Mouse (Mus musculus) A20 (cell line): ENCODE measurements around the gene Irgq.
"Not testable (repeated sequence)": the region's sequence is repeated elsewhere in the genome, so short reads cannot be mapped to it uniquely, and the experiment has no call there.

Source experiments
- DNase-seq: peaks from one replicate; pipeline ENCODE4 v3.0.0-alpha.2; 2011; ENCODE audit warnings: low read depth, low spot score

Irgq gene

GRCm38 (mm10) chr7:24516319-24516718, 14.2 kb upstream of the Irgq start:
- peak; percentile 70 for DNase-seq

DNA sequence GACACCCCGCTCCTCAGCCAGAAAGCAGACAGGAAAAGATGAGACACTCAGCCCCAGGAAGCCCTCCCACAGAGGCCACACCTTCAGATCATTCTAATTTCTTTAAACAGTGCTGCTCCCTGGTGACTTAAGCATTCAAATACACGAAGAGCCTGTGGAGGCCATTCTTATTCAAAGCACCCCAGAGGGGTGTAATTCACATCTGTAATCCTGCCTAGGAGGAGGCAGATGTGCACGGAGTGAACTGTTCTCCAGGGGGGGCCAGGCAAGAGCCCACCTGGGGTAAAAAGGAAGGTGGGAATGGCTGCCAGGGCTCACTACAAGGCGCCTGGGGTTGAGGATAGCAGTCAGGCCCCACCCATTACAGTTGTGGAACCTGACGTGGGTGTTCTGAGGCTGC, 13.4 kb upstream of the Irgq start:
- DNase-seq = no peak

DNA sequence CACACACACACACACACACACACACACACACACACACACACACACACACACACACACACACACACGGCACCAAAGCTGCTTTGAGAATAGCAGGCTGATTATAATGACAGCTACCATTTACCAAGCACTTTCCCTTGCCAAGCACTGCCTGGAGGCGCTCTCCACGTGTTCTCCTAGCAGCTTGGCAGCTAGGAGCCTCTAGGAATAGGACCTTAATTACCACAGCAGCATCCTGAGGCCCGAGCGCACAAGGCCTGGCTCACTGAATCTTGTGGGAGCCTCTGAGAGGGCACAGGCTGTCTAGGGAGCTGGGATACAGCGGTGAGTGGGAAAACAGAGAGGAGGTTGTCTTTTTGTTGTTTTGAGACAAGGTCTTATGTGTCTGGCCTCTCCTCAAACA, 12.8 kb upstream of the Irgq start:
- DNase-seq = no peak

DNA sequence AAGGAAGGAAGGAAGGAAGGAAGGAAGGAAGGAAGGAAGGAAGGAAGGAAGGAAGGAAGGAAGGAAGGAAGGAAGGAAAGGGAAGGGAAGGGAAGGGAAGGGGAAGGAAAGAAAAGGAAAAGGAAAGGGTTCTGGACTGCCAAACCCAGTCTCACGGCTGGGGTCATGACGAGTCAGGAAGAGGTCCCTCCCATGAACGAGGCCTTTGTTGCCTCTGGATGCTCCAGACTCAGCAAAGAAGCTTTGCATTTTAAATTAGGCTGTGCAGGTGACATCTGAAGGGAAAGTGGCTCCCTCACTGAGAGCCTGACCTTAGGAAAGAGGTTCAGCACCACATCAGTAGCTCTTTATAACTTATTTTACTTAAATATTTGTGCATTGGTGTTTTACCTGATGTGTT, 11.4 kb upstream of the Irgq start:
- DNase-seq = no peak

DNA sequence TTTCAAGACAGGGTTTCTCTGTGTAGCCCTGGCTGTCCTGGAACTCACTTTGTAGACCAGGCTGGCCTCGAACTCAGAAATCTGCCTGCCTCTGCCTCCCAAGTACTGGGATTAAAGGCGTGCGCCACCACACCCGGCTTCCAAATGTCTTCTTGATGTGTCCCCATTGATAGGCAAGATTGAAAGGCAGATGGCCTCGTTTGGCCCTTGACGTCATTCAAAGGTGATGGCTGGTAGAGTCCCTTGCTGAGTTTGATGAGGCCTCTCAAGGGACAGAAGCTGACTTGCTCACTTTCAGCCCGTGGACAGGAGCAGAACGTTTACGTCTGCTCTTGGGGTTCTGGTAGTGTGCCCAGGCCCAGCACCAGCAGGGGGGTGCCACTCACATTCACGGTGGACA, 10.4 kb upstream of the Irgq start:
- DNase-seq = not testable (repeated sequence)

- DNase-seq = no peak
Observed at GRCm38 (mm10) chr7:24522805-24523204, 7.7 kb upstream of the Irgq start.

- DNase-seq = peak; percentile 65
Observed at GRCm38 (mm10) chr7:24523723-24524122, 6.8 kb upstream of the Irgq start.

DNA sequence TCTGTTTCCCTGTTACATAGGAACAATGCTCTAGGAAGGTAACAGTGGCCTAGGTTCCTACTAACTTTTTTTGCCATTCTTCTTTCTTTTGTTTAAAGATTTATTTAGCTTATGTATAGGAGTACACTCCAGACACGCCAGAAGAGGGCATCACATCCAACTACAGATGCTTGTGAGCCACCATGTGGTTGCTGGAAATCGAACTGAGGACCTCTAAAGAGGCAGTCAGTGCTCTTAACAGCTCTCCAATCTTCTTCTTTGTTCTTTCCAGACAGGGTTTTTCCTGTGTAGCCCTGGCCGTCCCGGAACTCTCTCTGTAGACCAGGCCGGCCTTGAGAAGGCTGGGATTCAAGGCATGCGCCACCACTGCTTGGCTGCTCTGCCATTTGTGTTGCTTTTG, 5.5 kb upstream of the Irgq start:
- peak; percentile 35 for DNase-seq

DNA sequence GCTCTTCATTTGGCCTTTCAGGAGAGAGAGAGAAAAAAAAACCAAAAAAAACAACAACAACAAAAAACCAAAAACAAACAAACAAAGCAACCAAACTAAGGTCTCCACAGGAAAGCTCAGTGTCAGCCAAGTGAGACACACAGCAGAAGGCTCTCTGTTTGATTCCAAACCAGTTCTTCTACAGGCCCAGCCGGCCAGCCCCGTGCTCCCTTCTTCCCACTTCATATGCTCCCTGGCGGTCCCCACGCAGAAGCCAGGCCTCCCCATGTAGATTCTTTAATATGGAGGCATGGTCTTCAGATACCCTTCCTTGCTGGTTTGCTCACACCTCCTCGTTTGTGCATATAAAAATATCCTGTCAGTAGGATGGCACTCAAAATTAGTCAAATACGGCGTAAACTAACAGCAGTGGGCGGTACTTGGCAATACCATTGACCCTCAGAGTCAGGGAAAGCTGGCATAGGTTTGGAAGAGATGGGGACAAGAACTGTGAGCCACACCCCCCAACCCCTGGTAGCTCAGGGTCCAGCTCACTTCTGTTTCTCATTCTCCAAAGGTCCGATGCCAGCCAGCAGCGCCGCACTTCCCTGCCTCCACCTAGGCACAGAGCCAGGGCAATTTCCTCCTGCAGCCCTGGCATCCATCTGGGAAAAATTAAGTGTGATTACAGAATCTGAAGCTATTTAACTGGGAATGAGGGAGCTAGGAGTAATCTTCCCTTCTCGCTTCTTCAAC, 4.6 kb upstream of the Irgq start:
- no peak for DNase-seq

- no peak for DNase-seq
Observed at GRCm38 (mm10) chr7:24528861-24529260, 1.6 kb upstream of the Irgq start.

- no peak for DNase-seq
Observed at GRCm38 (mm10) chr7:24529580-24529979, 909 bp upstream of the Irgq start.

DNA sequence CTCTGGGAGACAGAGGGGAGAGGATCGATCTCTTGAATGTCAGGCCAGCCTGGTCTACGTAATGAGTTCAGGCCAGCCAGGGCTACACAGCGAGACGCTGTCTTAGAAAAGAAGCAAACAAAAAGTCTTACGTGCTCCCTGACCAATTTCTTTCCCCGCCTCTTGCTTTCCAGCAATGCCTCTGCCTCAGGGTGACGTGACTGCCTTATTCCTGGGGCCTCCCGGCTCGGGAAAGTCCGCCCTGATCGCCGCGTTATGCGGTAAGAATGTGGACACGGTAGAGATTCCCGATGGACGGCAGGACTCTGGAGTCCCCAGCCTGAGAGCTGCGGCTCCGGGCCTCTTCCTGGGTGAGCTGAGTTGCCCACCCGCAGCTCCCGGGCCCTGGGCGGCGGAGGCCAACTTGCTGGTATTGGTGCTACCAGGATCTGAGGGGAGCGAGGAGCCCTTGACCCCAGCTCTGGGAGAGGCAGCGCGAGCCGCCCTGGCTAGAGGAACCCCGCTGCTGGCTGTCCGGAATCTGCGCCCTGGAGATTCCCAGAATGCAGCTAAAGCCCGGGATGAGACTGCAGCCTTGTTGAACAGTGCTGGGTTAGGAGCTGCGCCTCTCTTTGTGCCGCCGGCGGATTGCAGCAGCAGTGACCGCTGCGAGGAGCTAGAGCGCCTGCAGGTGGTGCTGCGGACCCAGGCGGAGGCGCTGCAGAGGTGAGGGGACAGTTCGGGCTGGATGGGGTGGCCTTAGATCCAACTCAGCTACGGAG, 902 bp downstream of the Irgq start:
- peak; percentile 89 for DNase-seq

- no peak for DNase-seq
Observed at GRCm38 (mm10) chr7:24533031-24533571, 2.6 kb downstream of the Irgq start.

- DNase-seq = no peak
Observed at GRCm38 (mm10) chr7:24533806-24534205, 3.3 kb downstream of the Irgq start.

DNA sequence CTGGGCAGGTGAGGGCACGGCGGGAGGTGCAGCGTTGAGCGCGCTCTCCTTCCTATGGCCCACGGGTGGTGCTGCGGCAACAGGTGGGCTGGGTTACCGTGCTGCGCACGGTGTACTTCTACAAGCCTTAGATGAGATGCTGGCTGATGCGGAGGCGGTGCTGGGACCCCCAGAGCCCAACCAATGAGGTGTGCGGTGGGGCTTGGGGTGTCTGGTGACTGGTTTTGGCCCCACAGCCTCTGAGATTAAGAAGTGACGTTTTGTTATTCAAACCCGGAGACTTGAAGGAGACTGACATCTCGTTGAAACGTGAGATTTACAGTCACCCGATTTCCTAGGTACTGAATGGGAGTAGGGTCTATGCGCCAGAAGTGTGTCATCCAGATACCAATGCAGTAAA, 3.8 kb downstream of the Irgq start:
- DNase-seq = no peak

DNA sequence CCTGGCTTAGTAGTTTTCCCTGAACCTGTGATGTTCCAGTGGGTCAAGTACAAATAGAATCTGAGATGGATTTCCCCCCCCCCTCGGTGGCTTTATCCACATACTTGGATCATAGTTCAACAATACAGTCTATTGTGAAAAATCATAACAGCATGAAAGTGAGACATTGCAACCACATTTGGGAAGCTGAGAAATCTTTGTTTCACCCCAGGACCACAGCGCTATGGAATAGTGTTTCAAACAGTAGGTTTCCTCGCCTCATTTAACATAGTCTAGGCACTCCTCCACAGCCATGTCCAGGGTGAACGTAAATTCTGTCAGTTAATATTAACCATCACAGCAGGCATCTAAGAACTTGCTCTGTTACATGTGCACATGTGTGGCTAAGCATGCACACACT, 6.6 kb downstream of the Irgq start:
- no peak for DNase-seq

- no peak for DNase-seq
Observed at GRCm38 (mm10) chr7:24537591-24537990, 7.1 kb downstream of the Irgq start.

DNA sequence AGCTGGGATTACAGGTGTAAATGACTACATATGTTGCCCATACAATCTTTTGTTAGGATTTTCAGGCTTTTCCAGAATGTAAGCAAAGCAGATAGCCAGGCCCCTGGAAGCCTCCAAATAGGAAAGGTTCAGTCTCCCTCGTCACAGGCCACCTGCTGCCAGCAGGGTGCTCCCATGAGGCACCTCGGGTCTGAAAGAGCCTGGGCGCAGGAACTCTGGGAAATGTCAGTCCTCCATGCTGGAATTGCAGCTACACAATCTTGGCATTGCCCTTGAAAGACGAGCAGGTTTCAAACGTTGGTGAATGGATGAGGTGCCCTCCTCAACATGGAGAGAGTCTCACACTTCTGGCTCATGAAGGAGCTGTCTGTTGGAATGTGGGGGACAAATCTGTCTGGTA, 7.7 kb downstream of the Irgq start:
- no peak for DNase-seq

GRCm38 (mm10) chr7:24538701-24539100, 8.2 kb downstream of the Irgq start:
- no peak for DNase-seq

DNA sequence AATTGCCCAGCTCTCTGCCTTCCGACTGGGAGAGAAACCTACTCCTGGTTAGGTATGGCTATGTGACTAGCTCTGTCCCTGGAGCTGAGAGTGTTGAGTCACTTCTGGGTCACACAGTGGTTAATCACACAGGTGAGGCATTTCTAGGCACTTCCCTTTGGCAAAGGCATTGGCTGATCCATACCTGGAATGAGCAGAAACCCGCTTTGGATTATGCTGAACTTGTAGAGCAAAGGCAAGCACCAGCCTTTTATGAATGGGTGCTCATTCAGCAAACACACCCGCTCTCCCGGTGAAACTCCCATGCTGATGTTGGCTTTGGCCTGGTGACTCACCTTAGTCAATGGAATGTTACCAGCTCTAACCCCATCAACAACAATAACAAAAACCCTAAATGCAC, 9.2 kb downstream of the Irgq start:
- DNase-seq = no peak

GRCm38 (mm10) chr7:24544506-24544905, 14.0 kb downstream of the Irgq start:
- peak; percentile 60 for DNase-seq

DNA sequence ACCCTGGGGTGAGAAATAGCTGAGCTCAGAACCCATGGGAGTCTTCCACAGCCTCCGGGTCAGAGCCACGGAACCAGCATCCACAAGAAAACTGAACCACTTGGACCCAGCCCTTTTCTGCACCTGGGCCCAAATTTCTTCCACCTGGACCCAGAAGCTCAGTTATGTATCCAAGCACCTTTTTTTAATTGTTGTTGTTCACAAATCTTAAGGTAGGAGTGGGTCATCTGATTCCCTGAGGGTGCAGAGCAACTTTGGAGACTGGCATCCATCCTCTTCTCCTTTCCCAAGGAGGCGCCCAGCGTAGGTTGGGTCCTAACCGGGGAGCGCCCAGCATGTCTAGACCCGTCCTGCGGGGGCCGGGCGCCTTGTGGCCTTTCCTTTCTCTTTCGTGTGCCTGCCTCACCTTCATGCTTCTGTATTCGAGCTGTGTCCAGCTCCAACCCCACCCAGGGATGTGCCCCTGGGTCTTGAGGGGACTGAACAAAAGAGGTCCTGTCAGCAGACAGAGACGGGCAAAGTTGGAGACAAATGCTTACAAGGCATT, 15.7 kb downstream of the Irgq start, which contains the start of the genes Pinlyp and Xrcc1:
Pinlyp (minus strand) TSS at position 51 of the 547 bp plus-strand sequence.
Xrcc1 (plus strand) TSS at position 222 of the 547 bp plus-strand sequence.
- no peak for DNase-seq
